Mouse (Mus musculus) skeletal muscle tissue, adult 2 months (tissue): ENCODE data around the gene Rxfp2.

Source experiments
- DNase-seq: peaks from one replicate; pipeline ENCODE4 v3.0.0-alpha.2; 2012; ENCODE audit warnings: low read depth, low spot score

Gene Rxfp2

DNA sequence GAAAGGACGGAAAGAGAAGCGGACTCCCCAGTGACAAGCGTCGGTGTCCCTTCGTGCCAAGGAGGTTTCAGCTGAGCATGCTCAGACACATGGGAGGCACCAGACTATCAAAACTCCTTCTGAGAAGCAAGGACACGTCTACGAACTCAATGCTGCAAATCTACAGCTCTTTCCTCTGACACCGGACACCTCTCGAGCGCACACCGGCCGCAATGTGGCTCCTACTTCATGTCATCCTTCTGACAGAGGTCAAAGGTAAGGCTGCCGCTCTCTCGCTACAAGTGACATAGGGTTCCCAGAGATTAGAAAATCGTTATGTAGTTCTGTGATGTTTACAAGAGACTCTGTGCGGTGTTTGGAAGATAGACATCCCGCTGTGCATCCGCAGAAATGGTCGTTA lies at the start of gene Rxfp2:
Rxfp2 (plus strand) TSS at position 20 of the 400 bp plus-strand sequence.
- DNase-seq, result no peak

- no peak for DNase-seq
Observed at GRCm38 (mm10) chr5:149970261-149970660, 48.2 kb upstream of the Rxfp2 start.

- DNase-seq, result no peak
Observed at GRCm38 (mm10) chr5:149977027-149977426, 41.4 kb upstream of the Rxfp2 start.

DNA sequence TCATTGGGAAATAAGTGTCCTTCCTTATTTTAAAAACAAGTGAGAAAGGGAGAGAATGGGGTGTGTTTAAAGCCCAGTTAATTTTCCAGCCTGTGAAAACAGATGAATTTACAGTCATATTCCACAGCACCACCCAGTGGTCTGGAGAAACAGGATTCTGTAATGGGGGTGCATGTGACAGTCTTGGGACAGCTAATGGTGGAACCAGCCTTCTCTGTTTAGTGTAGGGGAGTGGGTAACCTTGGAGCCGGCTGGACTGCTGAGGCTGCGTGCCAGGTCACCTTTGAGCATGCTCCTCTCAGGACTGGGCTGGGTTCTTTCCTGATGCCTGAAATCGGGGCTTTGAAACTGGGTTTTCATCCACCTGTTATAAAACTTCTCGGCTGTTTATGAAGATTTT lies 34.9 kb upstream of the Rxfp2 start:
- no peak for DNase-seq

DNA sequence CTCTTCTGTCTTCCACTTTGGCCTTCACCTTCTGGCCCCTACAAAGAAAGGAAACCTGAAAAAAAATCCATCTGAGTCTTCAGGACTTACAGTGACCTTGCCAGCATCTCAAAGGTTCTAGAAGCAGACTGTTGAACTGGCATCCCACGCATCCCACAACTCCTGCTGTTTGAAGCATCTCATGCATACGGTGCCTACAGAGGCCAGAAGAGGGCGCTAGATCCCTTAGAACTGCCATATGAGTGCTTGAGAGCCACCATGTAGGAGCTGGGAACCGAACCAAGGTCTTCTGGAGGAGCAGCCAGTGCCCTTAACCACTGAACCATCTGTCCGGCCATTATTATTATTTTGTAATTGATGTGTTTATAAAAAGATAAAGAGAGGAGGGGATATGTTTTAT lies 23.9 kb upstream of the Rxfp2 start:
- DNase-seq, result no peak

GRCm38 (mm10) chr5:149996614-149997013 lies 21.9 kb upstream of the Rxfp2 start:
- no peak for DNase-seq

GRCm38 (mm10) chr5:149997321-149998034 lies 21.0 kb upstream of the Rxfp2 start:
- DNase-seq, result no peak

GRCm38 (mm10) chr5:149998311-149998710 lies 20.2 kb upstream of the Rxfp2 start:
- DNase-seq, result no peak

DNA sequence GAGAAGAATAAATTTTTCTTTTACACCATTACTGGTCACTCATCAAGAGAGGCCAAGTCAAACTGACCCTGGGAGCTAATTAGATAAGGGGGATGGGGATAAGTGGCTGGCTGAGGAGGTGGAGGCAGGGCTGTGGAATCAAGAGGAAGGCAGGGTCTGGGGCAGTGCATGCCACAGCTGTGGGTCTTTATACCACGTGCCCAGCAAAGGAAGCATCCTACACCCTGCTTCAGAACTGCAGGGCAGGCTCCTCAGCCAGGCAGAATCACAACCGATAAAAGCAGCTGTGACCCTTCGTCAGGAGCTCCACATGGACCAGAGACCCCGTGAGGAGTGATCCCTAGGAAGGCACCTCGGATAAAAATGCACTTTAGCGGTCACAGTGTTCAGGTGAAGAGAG lies 13.1 kb upstream of the Rxfp2 start:
- DNase-seq, result no peak

DNA sequence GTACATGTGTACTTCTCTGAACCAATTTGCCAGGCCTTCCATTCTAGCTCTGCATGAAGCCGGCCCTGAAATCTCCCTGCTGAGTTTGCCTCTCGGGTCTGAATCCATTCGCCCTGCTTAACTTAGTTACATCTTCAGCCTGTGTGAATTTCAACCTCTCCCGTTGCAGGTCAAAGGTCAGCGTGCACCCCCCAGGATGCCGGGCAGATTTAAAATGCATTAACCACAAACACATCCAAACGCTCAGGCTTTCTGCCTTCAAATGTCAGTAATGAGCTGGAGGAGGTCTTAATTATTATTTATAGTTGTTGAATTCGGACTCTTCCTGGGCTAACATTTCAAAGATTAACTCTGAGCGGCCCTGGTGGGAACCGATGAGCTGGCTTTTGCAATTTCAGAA lies 1.6 kb upstream of the Rxfp2 start:
- DNase-seq, result no peak

- DNase-seq, result no peak
Observed at GRCm38 (mm10) chr5:150017672-150018071, 803 bp upstream of the Rxfp2 start.

GRCm38 (mm10) chr5:150020851-150021250 lies 2.4 kb downstream of the Rxfp2 start:
- DNase-seq, result peak; percentile 37

DNA sequence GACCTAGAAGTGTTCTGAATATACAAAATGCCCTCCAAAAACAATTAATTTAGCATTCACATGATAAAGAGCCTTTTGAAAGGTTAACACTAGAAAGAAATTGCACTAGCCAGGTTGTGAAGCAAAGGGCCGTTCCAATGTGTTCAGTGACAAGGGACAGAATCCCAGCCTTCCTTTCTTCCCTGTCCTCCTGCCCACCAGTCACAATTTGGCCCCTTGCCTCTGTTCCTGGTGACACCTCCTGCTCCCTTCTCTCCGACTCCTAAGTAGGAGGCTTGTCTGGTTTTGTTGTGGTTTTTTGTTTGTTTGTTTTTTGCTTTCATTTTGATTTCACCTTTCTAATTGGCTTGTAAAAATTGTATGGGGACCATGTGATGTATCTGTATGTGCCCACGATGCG lies 3.3 kb downstream of the Rxfp2 start:
- DNase-seq, result no peak

DNA sequence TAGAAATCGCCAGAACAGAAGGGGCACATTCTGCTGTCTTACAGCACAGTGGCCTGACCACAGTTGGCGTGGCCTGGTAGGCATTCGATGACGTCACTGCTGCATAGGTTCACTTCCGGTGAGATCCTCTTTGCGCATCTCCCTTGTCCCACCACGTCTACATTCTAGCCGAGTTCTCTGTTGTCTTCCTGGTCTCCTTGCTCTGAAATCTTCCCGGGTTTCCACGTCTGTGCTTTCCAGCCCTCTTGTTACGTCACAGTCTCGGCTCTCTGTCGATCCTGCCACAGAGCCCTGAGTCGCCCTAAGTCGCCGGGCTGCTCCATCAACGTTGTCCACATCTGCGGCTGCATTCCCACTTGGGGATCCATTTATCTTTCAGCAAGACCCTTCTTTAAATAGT lies 4.1 kb downstream of the Rxfp2 start:
- DNase-seq, result no peak

- DNase-seq, result no peak
Observed at GRCm38 (mm10) chr5:150023476-150023875, 5.0 kb downstream of the Rxfp2 start.

DNA sequence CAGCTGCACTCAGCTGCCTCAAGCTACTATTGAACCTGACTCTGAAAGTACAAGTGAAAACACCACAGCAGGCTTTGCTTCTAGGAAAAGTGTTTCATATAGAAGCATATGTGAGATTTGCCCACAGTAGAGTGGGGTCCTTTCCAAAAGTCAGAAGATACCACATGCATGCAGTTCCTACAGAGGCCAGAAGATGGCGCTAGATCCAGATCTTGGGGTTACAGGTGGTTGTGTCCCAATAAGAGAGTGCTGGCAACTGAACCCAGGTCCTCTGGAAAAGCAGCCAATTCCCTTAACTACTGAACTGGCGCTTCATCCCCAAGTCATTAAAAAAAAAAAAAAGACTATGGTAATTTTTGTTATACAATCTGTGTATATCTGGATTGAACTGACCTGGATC lies 5.7 kb downstream of the Rxfp2 start:
- no peak for DNase-seq

DNA sequence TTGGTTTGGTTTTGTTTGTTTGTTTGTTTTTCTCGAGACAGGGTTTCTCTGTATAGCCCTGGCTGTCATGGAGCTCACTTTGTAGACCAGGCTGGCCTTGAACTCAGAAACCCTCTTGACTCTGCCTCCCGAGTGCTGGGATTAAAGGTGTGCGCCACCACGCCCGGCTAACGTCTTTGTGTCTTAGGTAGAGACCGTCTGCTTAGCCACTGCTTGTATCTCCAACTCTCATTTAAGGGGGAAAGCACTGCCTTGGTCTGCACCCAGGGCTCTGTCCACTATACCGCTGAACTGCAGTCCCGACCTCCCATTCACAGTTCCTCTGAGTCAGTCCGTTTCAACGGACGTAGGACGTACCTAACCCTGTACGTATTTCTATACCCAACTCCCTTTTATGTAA lies 6.4 kb downstream of the Rxfp2 start:
- no peak for DNase-seq

GRCm38 (mm10) chr5:150025326-150025725 lies 6.9 kb downstream of the Rxfp2 start:
- no peak for DNase-seq

DNA sequence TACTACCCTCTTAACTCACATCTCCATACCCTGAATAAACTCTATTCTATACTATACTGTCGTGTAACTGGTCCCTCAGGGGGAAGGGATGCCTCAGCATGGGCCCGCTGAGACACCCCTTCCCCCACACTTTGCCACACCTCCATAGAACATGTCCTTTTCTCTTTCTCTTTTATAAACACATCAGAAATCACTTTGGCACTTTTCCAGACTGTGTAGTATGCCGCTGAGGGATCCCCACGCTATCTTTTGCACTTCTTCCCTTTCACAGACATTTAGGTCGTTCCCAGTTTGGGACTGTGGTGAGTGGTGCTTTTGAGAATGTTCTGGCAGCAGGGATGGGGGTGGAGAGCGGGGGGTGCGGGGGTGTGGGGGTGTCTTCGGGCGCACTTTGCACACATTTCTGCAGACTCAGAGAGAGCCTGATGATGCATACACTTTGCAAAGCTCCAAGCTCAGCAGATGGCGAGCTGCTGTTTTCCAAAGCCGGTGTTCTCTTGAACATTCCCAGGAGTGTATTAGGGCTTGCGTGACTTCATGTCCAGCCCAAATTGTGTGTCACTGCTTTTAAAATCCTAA lies 8.1 kb downstream of the Rxfp2 start:
- DNase-seq, result peak; percentile 48

- DNase-seq, result peak; percentile 30
Observed at GRCm38 (mm10) chr5:150031201-150031600, 12.7 kb downstream of the Rxfp2 start.

DNA sequence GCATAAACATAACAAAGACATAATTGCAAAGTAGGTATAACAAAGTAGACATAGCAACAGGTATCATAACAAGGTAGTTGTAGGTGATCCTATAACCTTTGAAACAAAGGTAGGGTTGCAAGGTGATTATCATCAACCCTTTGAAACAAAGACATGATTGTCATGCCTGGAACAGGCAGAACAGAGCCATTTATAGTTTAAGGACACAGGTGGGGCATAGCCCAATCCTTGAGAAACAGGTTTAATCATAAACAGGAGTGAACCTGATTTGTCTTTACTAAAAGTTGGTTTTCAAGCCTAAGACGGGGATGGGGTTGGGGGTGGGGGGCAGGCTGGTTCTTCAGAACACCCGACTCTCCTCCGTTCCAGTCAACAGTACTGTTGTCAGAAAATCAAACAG lies 13.2 kb downstream of the Rxfp2 start:
- DNase-seq, result no peak

DNA sequence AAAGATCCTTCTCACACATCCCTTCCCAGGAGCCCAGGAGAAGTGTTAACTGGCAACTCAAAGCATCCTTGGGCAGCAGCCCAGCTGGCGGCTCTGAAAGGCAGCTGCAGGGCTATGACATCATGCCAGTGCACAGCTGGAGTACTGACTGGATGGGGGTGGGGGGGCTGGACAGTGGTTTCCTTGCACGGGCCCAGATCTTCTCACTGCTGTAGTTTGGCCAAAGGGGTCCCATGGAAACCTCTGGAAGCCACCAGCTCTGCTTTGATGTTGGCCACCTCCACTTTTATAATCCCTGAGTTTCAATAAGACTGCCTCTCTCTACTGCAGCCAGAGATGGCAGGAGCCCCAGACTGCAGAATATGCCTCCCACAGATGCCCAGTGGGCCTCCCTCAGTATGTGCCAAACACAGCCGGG lies 13.6 kb downstream of the Rxfp2 start:
- peak; percentile 69 for DNase-seq

DNA sequence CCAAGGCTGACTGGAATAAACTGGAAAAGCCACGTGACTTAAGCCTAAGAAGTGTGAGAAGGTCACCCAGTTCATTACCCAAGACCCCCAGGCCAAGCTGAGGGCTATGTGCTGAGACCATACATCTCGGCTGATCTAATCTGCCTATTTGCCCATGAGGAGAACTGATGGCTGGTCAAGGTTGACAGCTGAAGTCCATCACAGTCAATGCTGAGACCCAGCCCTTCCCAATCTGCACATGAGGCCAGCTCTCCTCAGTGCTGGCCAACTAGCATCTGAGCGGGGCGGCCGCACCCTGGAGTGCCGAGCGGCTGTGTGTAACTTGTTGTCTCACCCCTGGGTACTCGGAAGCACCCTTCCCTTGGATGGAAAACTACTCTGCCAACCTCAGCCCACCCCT lies 17.8 kb downstream of the Rxfp2 start:
- DNase-seq, result no peak

DNA sequence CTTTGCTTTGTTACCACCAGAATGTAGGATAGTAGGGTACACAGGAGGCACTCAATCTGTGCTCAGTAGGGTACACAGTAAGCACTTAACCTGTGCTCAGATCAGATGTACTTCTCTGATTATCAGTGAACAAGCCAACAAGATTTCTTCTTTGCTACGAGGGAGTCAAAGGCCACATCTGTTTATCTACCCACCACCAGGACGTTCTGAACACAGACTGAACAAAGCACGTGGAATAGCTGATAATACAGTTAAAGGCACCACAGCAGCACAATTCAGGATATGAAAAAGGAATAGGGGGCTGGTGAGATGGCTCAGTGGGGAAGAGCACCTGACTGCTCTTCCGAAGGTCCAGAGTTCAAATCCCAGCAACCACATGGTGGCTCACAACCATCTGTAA lies 18.4 kb downstream of the Rxfp2 start:
- no peak for DNase-seq
